Mouse (Mus musculus): ENCODE results near the gene Syt13. TPM values are rescaled to one million over a fixed set of nuclear protein-coding genes. Genes with fewer than 3 reads are reported as not detected.

Gene Syt13
- total and polyA plus RNA-seq, 3 experiments = 0.05 TPM; not detected in 2

DNA sequence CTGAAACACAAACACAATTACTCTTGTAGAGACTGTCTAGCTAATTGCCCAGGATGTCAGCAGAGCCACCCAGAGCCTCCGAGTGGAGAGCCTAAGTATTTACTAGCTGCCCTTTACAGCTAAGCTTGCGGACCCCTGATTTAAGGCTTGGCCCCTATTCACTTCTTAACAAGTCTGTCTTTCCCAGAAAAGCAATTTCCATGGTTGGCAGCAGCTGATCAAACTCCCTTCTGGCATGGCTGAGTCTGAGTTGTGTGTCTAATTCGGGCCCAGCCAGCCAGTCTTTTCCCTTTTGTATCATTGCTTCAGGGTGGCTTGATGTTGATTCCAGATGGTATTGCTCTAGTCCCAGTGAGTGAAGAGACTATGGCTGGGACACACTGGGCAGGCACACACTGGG, 37.4 kb upstream of the Syt13 start:
- H3K4me1 ChIP-seq (ENCODE audit: insufficient read depth, low read depth, low read length) = no peaks in the 10 kb centered on the region
- no peaks in the 10 kb centered on the region for H3K36me3 ChIP-seq (replicated peaks)
- no peak for DNase-seq (ENCODE audit: low spot score)
- H3K4me3 ChIP-seq (ENCODE audit: low read depth, low read length) = no peak overlapping the region
- no peak for ATAC-seq (ENCODE audit: extremely low read depth, insufficient number of reproducible peaks, low FRiP score, poor library complexity, severe bottlenecking)
- no peaks in the 10 kb centered on the region for H3K9me3 ChIP-seq (replicated peaks)
- peaks cover 6% of the 10 kb centered on the region for H3K27me3 ChIP-seq (ENCODE audit: insufficient read depth, low read length)
- TF ChIP-seq TAL1 (conservative IDR thresholded peaks at IDR 0.05; ENCODE audit: low read depth, low read length) (no peak), CTCF (IDR thresholded peaks at IDR 0.05; ENCODE audit: low read depth, low read length) (no peak), GATA2 (IDR thresholded peaks at IDR 0.05; ENCODE audit: borderline replicate concordance, low read depth, low read length) (no peak), GATA1 (IDR thresholded peaks at IDR 0.05; ENCODE audit: borderline replicate concordance, low read length) (no peak), POLR2AphosphoS5 (IDR thresholded peaks at IDR 0.05; ENCODE audit: insufficient replicate concordance, low read depth, low read length) (no peak)

DNA sequence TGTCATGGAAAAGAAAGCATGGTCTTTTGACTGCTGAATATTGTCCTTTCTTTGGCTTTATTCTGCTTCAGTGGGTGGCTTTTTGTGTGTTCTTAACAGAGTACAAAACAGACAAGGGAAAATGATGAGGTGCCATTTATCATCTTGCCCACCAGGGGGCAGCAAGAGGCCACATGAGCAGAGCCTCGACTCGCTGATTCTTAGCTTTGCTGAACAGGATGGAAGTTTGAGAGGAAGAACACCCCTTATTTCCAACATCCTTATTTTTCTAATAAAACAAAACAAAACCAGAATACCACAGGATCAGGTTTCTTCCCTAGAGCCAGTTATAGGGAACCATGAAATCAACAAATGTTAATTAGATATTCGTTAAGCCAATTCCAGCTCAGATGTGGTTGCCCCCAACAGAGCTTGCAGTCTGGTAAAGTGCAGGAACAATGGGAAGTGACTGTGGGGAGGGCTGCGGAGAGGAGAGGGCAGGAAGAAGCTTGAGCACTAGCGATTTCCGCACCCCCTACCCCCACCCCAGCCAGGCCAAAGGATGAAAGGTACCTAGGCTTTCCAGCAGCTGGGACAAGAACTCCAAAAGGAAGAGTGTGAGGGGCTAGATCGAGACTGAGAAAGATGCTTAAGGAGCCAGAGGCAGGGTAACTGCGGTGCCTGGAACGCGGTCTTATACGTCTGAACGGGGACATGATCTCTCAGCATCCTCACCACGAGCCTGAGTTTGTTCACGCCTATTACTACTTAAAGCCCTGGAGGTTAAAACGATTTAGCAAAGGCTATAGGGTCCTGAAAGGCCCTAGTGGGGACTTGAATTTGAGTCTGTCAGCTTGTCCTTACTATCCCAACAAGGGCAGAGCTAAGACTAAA, 31.6 kb upstream of the Syt13 start:
- Histone ChIP-seq H3K4me3 (ENCODE audit: low read depth, low read length) (no peak overlapping the region), H3K9me3 (replicated peaks) (no peaks in the 10 kb centered on the region), H3K36me3 (replicated peaks) (no peaks in the 10 kb centered on the region), H3K27me3 (ENCODE audit: insufficient read depth, low read length) (peaks cover 14% of the 10 kb centered on the region), H3K4me1 (ENCODE audit: insufficient read depth, low read depth, low read length) (0 out of 2 replicates have a peak, but pooled peaks cover 4% of the 10 kb centered on the region)
- no peak for TF ChIP-seq GATA2 (IDR thresholded peaks at IDR 0.05; ENCODE audit: borderline replicate concordance, low read depth, low read length)
- peak; percentile 81 for TF ChIP-seq CTCF (IDR thresholded peaks at IDR 0.05; ENCODE audit: low read depth, low read length)
- no peak for ATAC-seq (ENCODE audit: extremely low read depth, insufficient number of reproducible peaks, low FRiP score, poor library complexity, severe bottlenecking)
- peak; percentile 28 for DNase-seq (ENCODE audit: low spot score)

DNA sequence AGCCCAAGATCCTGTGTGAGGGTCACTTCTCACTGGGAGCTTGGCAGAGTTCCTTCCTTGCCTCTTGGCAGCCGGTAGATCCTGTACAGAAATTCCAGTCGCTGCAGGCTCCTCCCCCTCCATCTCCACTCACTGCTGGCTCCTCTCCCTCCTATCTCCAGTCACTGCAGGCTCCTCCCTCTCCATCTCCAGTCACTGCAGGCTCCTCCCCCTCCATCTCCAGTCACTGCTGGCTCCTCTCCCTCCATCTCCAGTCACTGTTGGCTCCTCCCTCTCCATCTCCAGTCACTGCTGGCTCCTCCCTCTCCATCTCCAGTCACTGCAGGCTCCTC, 31.0 kb upstream of the Syt13 start:
- H3K4me3 ChIP-seq (ENCODE audit: low read depth, low read length) = no peak overlapping the region
- no peaks in the 10 kb centered on the region for H3K36me3 ChIP-seq (replicated peaks)
- H3K27me3 ChIP-seq (ENCODE audit: insufficient read depth, low read length) = peaks cover 14% of the 10 kb centered on the region
- TF ChIP-seq GATA1 (IDR thresholded peaks at IDR 0.05; ENCODE audit: borderline replicate concordance, low read length) (no peak), CTCF (IDR thresholded peaks at IDR 0.05; ENCODE audit: low read depth, low read length) (no peak), POLR2AphosphoS5 (IDR thresholded peaks at IDR 0.05; ENCODE audit: insufficient replicate concordance, low read depth, low read length) (no peak), GATA2 (IDR thresholded peaks at IDR 0.05; ENCODE audit: borderline replicate concordance, low read depth, low read length) (no peak), TAL1 (conservative IDR thresholded peaks at IDR 0.05; ENCODE audit: low read depth, low read length) (no peak)
- H3K9me3 ChIP-seq (replicated peaks) = no peaks in the 10 kb centered on the region
- H3K4me1 ChIP-seq (ENCODE audit: insufficient read depth, low read depth, low read length) = 0 out of 2 replicates have a peak, but pooled peaks cover 4% of the 10 kb centered on the region
- DNase-seq (ENCODE audit: low spot score) = no peak
- no peak for ATAC-seq (ENCODE audit: extremely low read depth, insufficient number of reproducible peaks, low FRiP score, poor library complexity, severe bottlenecking)

DNA sequence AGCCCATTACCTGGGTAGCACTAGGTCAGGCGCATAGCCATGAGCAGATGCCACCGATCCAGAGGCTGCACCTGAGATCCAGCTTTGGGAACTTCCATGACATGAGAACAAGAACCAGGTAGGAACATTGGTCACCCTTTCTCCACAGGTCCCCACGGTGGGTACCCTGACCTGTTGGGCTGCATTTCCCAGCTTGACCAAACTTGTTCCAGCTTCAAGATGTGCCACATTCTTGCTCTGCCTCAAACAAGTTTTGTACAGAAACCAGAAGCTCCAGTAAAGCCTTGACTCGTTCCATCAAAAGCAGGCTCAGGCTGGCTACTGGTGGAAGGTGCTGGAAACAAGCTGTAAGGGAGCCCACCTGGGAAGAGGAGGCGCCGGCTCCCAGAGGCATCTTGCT, 29.9 kb upstream of the Syt13 start:
- DNase-seq (ENCODE audit: low spot score) = no peak
- H3K36me3 ChIP-seq (replicated peaks) = no peaks in the 10 kb centered on the region
- no peak overlapping the region for H3K4me3 ChIP-seq (ENCODE audit: low read depth, low read length)
- no peaks in the 10 kb centered on the region for H3K9me3 ChIP-seq (replicated peaks)
- no peak for TF ChIP-seq GATA2 (IDR thresholded peaks at IDR 0.05; ENCODE audit: borderline replicate concordance, low read depth, low read length)
- no peak for TF ChIP-seq POLR2AphosphoS5 (IDR thresholded peaks at IDR 0.05; ENCODE audit: insufficient replicate concordance, low read depth, low read length)
- no peak for TF ChIP-seq GATA1 (IDR thresholded peaks at IDR 0.05; ENCODE audit: borderline replicate concordance, low read length)
- no peak for TF ChIP-seq TAL1 (conservative IDR thresholded peaks at IDR 0.05; ENCODE audit: low read depth, low read length)
- 0 out of 2 replicates have a peak, but pooled peaks cover 4% of the 10 kb centered on the region for H3K4me1 ChIP-seq (ENCODE audit: insufficient read depth, low read depth, low read length)
- peaks cover 11% of the 10 kb centered on the region for H3K27me3 ChIP-seq (ENCODE audit: insufficient read depth, low read length)
- no peak for ATAC-seq (ENCODE audit: extremely low read depth, insufficient number of reproducible peaks, low FRiP score, poor library complexity, severe bottlenecking)

- peaks cover 19% of the 10 kb centered on the region for H3K27me3 ChIP-seq (ENCODE audit: insufficient read depth, low read length)
- H3K36me3 ChIP-seq (replicated peaks) = no peaks in the 10 kb centered on the region
- no peaks in the 10 kb centered on the region for H3K9me3 ChIP-seq (replicated peaks)
- no peak overlapping the region for H3K4me3 ChIP-seq (ENCODE audit: low read depth, low read length)
- ATAC-seq (ENCODE audit: extremely low read depth, insufficient number of reproducible peaks, low FRiP score, poor library complexity, severe bottlenecking) = no peak
- no peak for DNase-seq (ENCODE audit: low spot score)
- H3K4me1 ChIP-seq (ENCODE audit: insufficient read depth, low read depth, low read length) = 0 out of 2 replicates have a peak, but pooled peaks cover 4% of the 10 kb centered on the region
- TF ChIP-seq TAL1 (conservative IDR thresholded peaks at IDR 0.05; ENCODE audit: low read depth, low read length) = no peak
- no peak for TF ChIP-seq GATA1 (IDR thresholded peaks at IDR 0.05; ENCODE audit: borderline replicate concordance, low read length)
- TF ChIP-seq POLR2AphosphoS5 (IDR thresholded peaks at IDR 0.05; ENCODE audit: insufficient replicate concordance, low read depth, low read length) = no peak
- TF ChIP-seq GATA2 (IDR thresholded peaks at IDR 0.05; ENCODE audit: borderline replicate concordance, low read depth, low read length) = no peak
- TF ChIP-seq CTCF (IDR thresholded peaks at IDR 0.05; ENCODE audit: low read depth, low read length) = no peak
These were observed 28.0 kb upstream of the Syt13 start for GRCm38 (mm10) chr2:92886862-92887261.

DNA sequence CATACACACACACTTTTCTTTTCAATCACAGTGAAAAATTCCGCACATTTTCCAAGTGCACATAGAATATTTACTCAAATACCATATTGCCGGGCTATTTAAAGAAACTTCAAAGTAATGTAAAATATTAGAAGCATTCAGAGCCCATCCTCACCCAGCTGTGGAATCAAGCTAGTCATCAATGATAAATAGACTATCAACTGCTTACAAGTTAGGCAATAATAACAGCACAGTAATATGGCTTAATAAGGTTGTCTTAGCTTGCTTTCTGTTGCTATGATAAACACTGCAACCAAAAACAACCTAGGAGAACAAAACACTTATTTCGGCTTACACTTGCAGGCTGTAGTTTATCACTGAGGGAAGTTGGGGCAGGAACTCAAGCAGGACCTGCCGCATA, 22.4 kb upstream of the Syt13 start:
- DNase-seq (ENCODE audit: low spot score) = no peak
- Histone ChIP-seq H3K4me1 (ENCODE audit: insufficient read depth, low read depth, low read length) (no peaks in the 10 kb centered on the region), H3K27me3 (ENCODE audit: insufficient read depth, low read length) (peaks cover 19% of the 10 kb centered on the region), H3K4me3 (ENCODE audit: low read depth, low read length) (no peak overlapping the region), H3K36me3 (replicated peaks) (no peaks in the 10 kb centered on the region), H3K9me3 (replicated peaks) (no peaks in the 10 kb centered on the region)
- ATAC-seq (ENCODE audit: extremely low read depth, insufficient number of reproducible peaks, low FRiP score, poor library complexity, severe bottlenecking) = no peak
- TF ChIP-seq GATA2 (IDR thresholded peaks at IDR 0.05; ENCODE audit: borderline replicate concordance, low read depth, low read length) = no peak
- no peak for TF ChIP-seq CTCF (IDR thresholded peaks at IDR 0.05; ENCODE audit: low read depth, low read length)
- no peak for TF ChIP-seq POLR2AphosphoS5 (IDR thresholded peaks at IDR 0.05; ENCODE audit: insufficient replicate concordance, low read depth, low read length)
- TF ChIP-seq GATA1 (IDR thresholded peaks at IDR 0.05; ENCODE audit: borderline replicate concordance, low read length) = no peak
- no peak for TF ChIP-seq TAL1 (conservative IDR thresholded peaks at IDR 0.05; ENCODE audit: low read depth, low read length)
